Mouse (Mus musculus): Measurements from ENCODE around the gene Pmf1. TPM values are rescaled to one million over a fixed set of nuclear protein-coding genes. Genes with fewer than 3 reads are reported as not detected.

Pmf1 gene
- polyA plus RNA-seq, 1 experiment from 2014 or later, result 30.6 TPM

DNA sequence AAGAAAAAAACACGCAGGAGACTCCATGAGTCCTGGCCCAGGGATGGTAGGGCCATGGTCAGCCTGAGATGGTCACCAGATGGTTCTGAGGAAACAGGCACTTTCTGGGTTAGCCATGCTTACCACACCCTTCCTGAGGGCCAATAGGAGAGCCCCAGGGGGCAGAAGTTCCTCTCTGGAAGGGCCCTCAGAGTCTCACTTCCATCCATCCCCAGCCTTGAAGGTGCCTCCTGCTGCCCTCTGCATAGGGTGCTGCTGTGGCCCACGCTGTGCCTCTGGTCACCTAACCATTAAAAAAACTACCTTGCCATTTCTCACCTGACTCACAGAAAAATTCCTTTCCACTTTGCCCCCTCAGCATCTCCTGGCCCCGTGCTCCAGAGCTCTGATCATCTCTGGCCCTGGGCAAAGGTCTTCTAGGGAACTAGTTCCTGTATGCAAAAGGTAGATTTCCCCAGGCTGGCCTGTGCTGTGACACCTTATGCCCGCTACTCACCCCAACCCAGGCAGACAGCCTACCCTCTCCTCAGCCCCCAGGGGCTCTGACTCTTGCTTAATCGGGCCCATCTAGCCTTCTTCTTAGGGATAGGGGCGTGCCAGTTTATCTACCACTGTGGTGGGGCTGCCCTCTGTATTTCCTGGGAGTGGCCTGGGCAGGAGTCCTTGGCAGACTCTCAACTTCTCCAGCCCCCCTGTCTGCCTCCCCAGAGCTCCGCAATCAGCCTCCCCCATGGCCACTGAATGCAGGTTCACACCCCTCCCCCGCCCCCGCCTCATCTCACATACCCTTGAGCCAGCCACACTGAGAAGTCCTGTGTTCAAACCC is 44.8 kb upstream of the Pmf1 start:
- Histone ChIP-seq H3K4me1 (ENCODE audit: insufficient read depth, low read depth, low read length) (no peaks in the 10 kb centered on the region), H3K4me3 (ENCODE audit: low read depth, low read length) (no peak overlapping the region; the same call in 1 of the 2 replicates), H3K9me3 (ENCODE audit: low read length) (no peaks in the 10 kb centered on the region), H3K27me3 (replicated peaks; ENCODE audit: insufficient read depth, low read length) (no peaks in the 10 kb centered on the region), H3K9ac (replicated peaks; ENCODE audit: low read depth) (0 out of 2 replicates have a peak overlapping the region, but pooled peaks have one; percentile 19), H3K27ac (ENCODE audit: low read length) (peak overlapping the region; percentile 9), H3K4me2 (replicated peaks; ENCODE audit: low read depth, low read length) (peak overlapping the region; percentile 36), H3K36me3 (ENCODE audit: insufficient read depth, low read length) (no peaks in the 10 kb centered on the region)
- DNase-seq (ENCODE audit: low spot score) (peak; percentile 26), ATAC-seq (peak; percentile 36)
- TF ChIP-seq EP300 (IDR thresholded peaks at IDR 0.05) (no peak), CTCF (IDR thresholded peaks at IDR 0.05) (no peak)
- WGBS, result 40% methylated on average over 9 of the region's 9 CpGs

- H3K9me3 ChIP-seq (ENCODE audit: low read length), result no peaks in the 10 kb centered on the region
- TF ChIP-seq EP300 (IDR thresholded peaks at IDR 0.05), result no peak
- TF ChIP-seq CTCF (IDR thresholded peaks at IDR 0.05), result no peak
- no peaks in the 10 kb centered on the region for H3K27me3 ChIP-seq (replicated peaks; ENCODE audit: insufficient read depth, low read length)
- no peak overlapping the region for H3K27ac ChIP-seq (ENCODE audit: low read length)
- 72% methylated on average over 8 of the region's 8 CpGs for WGBS
- no peaks in the 10 kb centered on the region for H3K36me3 ChIP-seq (ENCODE audit: insufficient read depth, low read length)
- no peak overlapping the region for H3K9ac ChIP-seq (replicated peaks; ENCODE audit: low read depth)
- no peak overlapping the region for H3K4me3 ChIP-seq (ENCODE audit: low read depth, low read length)
- DNase-seq (ENCODE audit: low spot score) (no peak), ATAC-seq (no peak)
- H3K4me2 ChIP-seq (replicated peaks; ENCODE audit: low read depth, low read length), result no peak overlapping the region
- no peaks in the 10 kb centered on the region for H3K4me1 ChIP-seq (ENCODE audit: insufficient read depth, low read depth, low read length)
These were observed 43.9 kb upstream of the Pmf1 start for GRCm38 (mm10) chr3:88453986-88454385.

DNA sequence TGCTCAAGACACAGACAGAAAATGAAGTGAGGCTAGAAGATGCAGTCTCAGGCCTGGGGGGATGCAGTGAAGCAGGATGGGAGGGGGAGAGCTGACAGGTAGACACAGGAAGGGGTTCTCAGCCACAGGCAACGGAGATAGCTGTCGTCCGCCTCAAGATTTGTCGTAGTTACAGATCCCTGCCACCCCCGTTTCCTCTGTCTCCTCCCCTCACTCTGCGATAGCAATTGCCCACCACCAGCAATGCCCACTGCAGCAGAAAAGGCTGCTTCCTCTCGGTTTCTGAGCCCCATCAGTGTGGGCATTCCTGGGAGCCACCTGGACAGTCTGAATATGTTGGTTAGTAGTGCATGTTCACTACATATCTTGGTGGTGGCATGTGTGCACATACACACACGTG is 43.2 kb upstream of the Pmf1 start:
- no peak for TF ChIP-seq CTCF (IDR thresholded peaks at IDR 0.05)
- no peak for TF ChIP-seq EP300 (IDR thresholded peaks at IDR 0.05)
- H3K27ac ChIP-seq (ENCODE audit: low read length), result no peak overlapping the region
- DNase-seq (ENCODE audit: low spot score) (no peak), ATAC-seq (no peak)
- no peaks in the 10 kb centered on the region for H3K4me1 ChIP-seq (ENCODE audit: insufficient read depth, low read depth, low read length)
- WGBS, result 51% methylated on average over 8 of the region's 8 CpGs
- no peaks in the 10 kb centered on the region for H3K27me3 ChIP-seq (replicated peaks; ENCODE audit: insufficient read depth, low read length)
- H3K36me3 ChIP-seq (ENCODE audit: insufficient read depth, low read length), result no peaks in the 10 kb centered on the region
- no peak overlapping the region for H3K9ac ChIP-seq (replicated peaks; ENCODE audit: low read depth)
- no peaks in the 10 kb centered on the region for H3K9me3 ChIP-seq (ENCODE audit: low read length)
- no peak overlapping the region for H3K4me2 ChIP-seq (replicated peaks; ENCODE audit: low read depth, low read length)
- H3K4me3 ChIP-seq (ENCODE audit: low read depth, low read length), result no peak overlapping the region

DNA sequence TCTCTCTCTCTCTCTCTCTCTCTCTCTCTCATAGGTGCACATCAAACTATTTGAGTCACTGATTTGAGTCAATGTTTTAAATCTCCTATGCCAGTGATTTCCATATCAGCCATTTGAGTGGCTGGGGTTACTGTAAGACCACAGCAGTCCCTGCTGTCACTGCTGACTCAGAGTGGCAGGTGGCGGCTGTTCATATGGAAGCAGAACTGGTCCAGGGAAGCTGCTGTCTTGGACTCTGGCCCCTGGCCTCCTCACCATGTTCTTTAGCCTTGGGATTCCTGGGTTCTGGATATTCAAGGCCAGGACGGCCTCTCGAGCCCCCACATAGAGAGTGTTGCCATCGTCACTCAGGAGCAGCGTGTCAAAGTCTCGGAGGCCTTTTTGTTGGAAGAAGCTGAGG is 42.6 kb upstream of the Pmf1 start:
- Histone ChIP-seq H3K9me3 (ENCODE audit: low read length) (no peaks in the 10 kb centered on the region), H3K4me1 (ENCODE audit: insufficient read depth, low read depth, low read length) (no peaks in the 10 kb centered on the region), H3K27me3 (replicated peaks; ENCODE audit: insufficient read depth, low read length) (no peaks in the 10 kb centered on the region), H3K27ac (ENCODE audit: low read length) (no peak overlapping the region), H3K36me3 (ENCODE audit: insufficient read depth, low read length) (no peaks in the 10 kb centered on the region), H3K4me3 (ENCODE audit: low read depth, low read length) (no peak overlapping the region), H3K9ac (replicated peaks; ENCODE audit: low read depth) (no peak overlapping the region), H3K4me2 (replicated peaks; ENCODE audit: low read depth, low read length) (no peak overlapping the region)
- DNase-seq (ENCODE audit: low spot score) (no peak), ATAC-seq (no peak)
- WGBS, result 77% methylated on average over 6 of the region's 6 CpGs
- TF ChIP-seq EP300 (IDR thresholded peaks at IDR 0.05) (no peak), CTCF (IDR thresholded peaks at IDR 0.05) (no peak)

DNA sequence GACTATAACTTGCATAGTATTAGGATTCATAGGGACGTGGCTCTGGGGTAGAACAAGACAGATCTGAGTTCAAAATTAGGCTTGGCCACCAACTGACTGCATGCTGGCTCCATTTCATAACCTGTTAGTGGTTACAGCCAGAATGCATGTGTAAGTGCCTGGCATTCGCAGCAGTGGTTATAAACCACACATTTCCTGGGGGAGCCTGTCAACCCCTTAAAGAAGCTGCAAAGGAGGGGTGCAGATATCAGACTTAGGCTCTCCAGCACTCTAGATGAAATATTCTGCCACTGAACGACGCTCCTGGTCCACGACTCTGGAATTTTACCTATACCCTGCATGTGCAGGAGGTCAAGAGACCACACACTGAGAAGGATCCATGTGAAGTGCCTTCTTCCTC is 42.1 kb upstream of the Pmf1 start:
- Histone ChIP-seq H3K9me3 (ENCODE audit: low read length) (no peaks in the 10 kb centered on the region), H3K4me3 (ENCODE audit: low read depth, low read length) (no peak overlapping the region), H3K4me2 (replicated peaks; ENCODE audit: low read depth, low read length) (no peak overlapping the region), H3K36me3 (ENCODE audit: insufficient read depth, low read length) (no peaks in the 10 kb centered on the region), H3K27me3 (replicated peaks; ENCODE audit: insufficient read depth, low read length) (no peaks in the 10 kb centered on the region), H3K4me1 (ENCODE audit: insufficient read depth, low read depth, low read length) (no peaks in the 10 kb centered on the region), H3K9ac (replicated peaks; ENCODE audit: low read depth) (no peak overlapping the region), H3K27ac (ENCODE audit: low read length) (no peak overlapping the region)
- TF ChIP-seq EP300 (IDR thresholded peaks at IDR 0.05) (no peak), CTCF (IDR thresholded peaks at IDR 0.05) (no peak)
- DNase-seq (ENCODE audit: low spot score) (no peak), ATAC-seq (no peak)
- WGBS, result 64% methylated on average over 5 of the region's 5 CpGs

DNA sequence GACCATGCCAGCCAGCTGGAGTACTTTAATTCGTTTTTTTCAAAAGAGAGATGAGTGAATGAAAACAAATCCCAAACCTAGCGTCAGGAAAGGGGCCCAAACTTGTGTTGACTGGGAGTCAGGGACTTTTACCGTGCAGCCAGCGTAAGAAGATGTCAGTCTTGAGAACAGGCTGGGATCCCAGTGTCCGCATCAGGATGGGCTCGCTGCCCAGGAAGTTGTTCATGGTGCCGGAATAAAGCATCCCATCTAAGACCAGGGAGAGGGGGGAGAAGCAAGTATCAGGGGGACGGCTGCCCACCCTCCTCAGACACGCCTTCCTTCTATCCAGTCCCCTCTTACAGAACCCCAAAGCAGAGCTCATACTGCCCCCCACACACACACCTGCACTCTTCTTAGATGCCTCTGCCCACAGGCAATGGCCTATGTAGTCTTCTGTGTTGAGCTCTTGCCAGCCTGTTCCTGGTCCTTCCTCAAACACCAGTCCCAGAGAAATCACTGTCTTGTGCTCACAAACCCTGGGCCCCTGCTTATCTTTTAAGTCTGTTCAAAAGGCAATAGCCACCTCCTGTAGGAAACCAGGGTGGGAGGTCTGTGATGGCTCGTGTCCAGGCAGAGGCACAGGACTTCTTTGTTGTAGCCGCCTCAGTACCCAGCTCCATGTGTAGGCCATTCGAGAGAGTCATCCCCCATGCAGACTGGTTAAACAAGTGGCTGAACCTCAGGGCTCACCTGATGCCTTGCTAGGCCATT is 40.4 kb upstream of the Pmf1 start:
- no peak for ATAC-seq
- no peaks in the 10 kb centered on the region for H3K27me3 ChIP-seq (replicated peaks; ENCODE audit: insufficient read depth, low read length)
- no peak for DNase-seq (ENCODE audit: low spot score)
- H3K27ac ChIP-seq (ENCODE audit: low read length), result no peak overlapping the region
- no peak overlapping the region for H3K4me2 ChIP-seq (replicated peaks; ENCODE audit: low read depth, low read length)
- no peak for TF ChIP-seq CTCF (IDR thresholded peaks at IDR 0.05)
- TF ChIP-seq EP300 (IDR thresholded peaks at IDR 0.05), result no peak
- H3K4me1 ChIP-seq (ENCODE audit: insufficient read depth, low read depth, low read length), result no peaks in the 10 kb centered on the region
- no peaks in the 10 kb centered on the region for H3K9me3 ChIP-seq (ENCODE audit: low read length)
- H3K36me3 ChIP-seq (ENCODE audit: insufficient read depth, low read length), result no peaks in the 10 kb centered on the region
- H3K4me3 ChIP-seq (ENCODE audit: low read depth, low read length), result no peak overlapping the region
- 65% methylated on average over 12 of the region's 12 CpGs for WGBS
- no peak overlapping the region for H3K9ac ChIP-seq (replicated peaks; ENCODE audit: low read depth)
